Mouse (Mus musculus) stomach, postnatal 0 days (tissue): ENCODE results near the gene Ssbp4. TPM values are rescaled to one million over a fixed set of nuclear protein-coding genes. Genes with fewer than 3 reads are reported as not detected.

ENCODE experiments used
- ATAC-seq: fragments of 200-750 bp; cut with Nextera tagmentation; 2 replicates; pipeline ENCODE4 v1.8.0; 2017; ENCODE audit not compliant: low FRiP score, low TSS enrichment
- DNase-seq: peaks from one replicate; pipeline ENCODE4 v3.0.0-alpha.2; 2016; ENCODE audit warnings: low spot score
- H3K27ac ChIP-seq: fragments of 300-500 bp; sonication (generic); replicated peaks from 2 replicates; pipeline ENCODE4 v1.5.1; 2014; ENCODE audit warnings: mild to moderate bottlenecking, control low read depth
- H3K27me3 ChIP-seq: fragments of 300-500 bp; sonication (generic); 2 replicates; pipeline ENCODE4 v1.6.1; 2014; ENCODE audit warnings: low read length; ENCODE audit not compliant: control insufficient read depth, insufficient read depth
- H3K36me3 ChIP-seq: fragments of 300-500 bp; sonication (generic); 2 replicates; pipeline ENCODE4 v1.6.1; 2014; ENCODE audit warnings: low read length, mixed read lengths; ENCODE audit not compliant: control insufficient read depth, insufficient read depth
- H3K4me1 ChIP-seq: fragments of 300-500 bp; sonication (generic); replicated peaks from 2 replicates; pipeline ENCODE4 v1.6.1; 2014; ENCODE audit warnings: antibody characterized with exemption; ENCODE audit not compliant: control insufficient read depth, insufficient read depth
- H3K4me2 ChIP-seq: fragments of 300-500 bp; sonication (generic); replicated peaks from 2 replicates; pipeline ENCODE4 v1.6.1; 2014; ENCODE audit warnings: low read depth, mild to moderate bottlenecking, control low read depth, moderate library complexity
- H3K4me3 ChIP-seq: fragments of 300-500 bp; sonication (generic); 2 replicates; pipeline ENCODE4 v1.5.1; 2014; ENCODE audit warnings: low read depth, low read length, control low read depth
- H3K9ac ChIP-seq: fragments of 300-500 bp; sonication (generic); 2 replicates; pipeline ENCODE4 v1.6.1; 2014; ENCODE audit warnings: mild to moderate bottlenecking, low read length, control low read depth, mixed read lengths
- H3K9me3 ChIP-seq: fragments of 300-500 bp; sonication (generic); 2 replicates; pipeline ENCODE4 v1.6.1; 2016; ENCODE audit warnings: low read length; ENCODE audit not compliant: control insufficient read depth
- CTCF ChIP-seq: IDR thresholded peaks from 2 replicates; pipeline ENCODE4 v1.5.1; 2016; ENCODE audit warnings: antibody characterized with exemption, low read depth, mild to moderate bottlenecking, moderate library complexity
- EP300 ChIP-seq: optimal IDR thresholded peaks from 2 replicates; pipeline ENCODE3; 2016; ENCODE audit warnings: antibody characterized with exemption
- WGBS: fragments of 180-500 bp; shearing (Covaris S2); extraction: QIAGEN DNeasy Blood & Tissue Kit; methylation state at CpG from one replicate; pipeline ENCODE4 v1.1.7; 2014; 5-methylcytosine and 5-hydroxymethylcytosine counted together
- polyA plus RNA-seq: library from polyadenylated mRNA; unstranded; fragments of >200 nt; fragmentation: Nextera tagmentation; extraction: Ambion mirVana; gene quantifications from 2 replicates; pipeline ENCODE4 v1.2.1, GENCODE M21; 2015

The Ssbp4 gene
- polyA plus RNA-seq, 1 experiment from 2014 or later = 66.7 TPM

- Histone ChIP-seq H3K27me3 (no peaks in the 10 kb centered on the region), H3K36me3 (no peaks in the 10 kb centered on the region), H3K9ac (no peak overlapping the region), H3K27ac (no peak overlapping the region), H3K4me3 (no peak overlapping the region), H3K4me2 (no peak overlapping the region), H3K9me3 (no peaks in the 10 kb centered on the region), H3K4me1 (0 out of 2 replicates have a peak, but pooled peaks cover 3% of the 10 kb centered on the region)
- TF ChIP-seq CTCF = no peak
- TF ChIP-seq EP300 = no peak
- ATAC-seq (no peak), DNase-seq (no peak)
- 62% methylated on average over 8 of the region's 8 CpGs for WGBS
These were observed 28.2 kb upstream of the Ssbp4 start for GRCm38 (mm10) chr8:70636838-70637237.

- Histone ChIP-seq H3K36me3 (no peaks in the 10 kb centered on the region), H3K4me3 (no peak overlapping the region), H3K27me3 (no peaks in the 10 kb centered on the region), H3K9ac (no peak overlapping the region), H3K9me3 (no peaks in the 10 kb centered on the region), H3K27ac (no peak overlapping the region), H3K4me2 (no peak overlapping the region), H3K4me1 (0 out of 2 replicates have a peak, but pooled peaks cover 3% of the 10 kb centered on the region)
- no peak for ATAC-seq
- DNase-seq = no peak
- 71% methylated on average over 6 of the region's 6 CpGs for WGBS
- TF ChIP-seq EP300 (no peak), CTCF (no peak)
These were observed 26.9 kb upstream of the Ssbp4 start for GRCm38 (mm10) chr8:70635527-70635926.

DNA sequence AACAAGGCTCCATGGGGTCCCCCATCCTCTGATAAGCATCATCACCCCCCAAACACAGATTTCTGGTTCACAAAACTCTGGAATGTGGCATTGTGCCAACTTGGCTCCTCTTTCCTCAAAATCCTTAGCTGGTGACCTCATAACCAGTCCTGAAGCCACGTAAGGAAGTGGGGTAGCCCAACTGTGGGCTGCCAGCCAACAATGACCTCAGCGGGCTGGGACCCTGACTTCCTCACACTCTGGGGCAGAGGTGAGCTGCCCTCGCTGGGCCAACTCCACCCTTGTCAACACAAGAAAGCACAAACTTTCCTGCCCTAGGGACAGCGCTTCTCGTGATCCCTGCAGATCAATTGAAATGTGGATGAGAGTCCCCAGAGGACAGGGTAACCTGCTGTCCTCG is 25.4 kb upstream of the Ssbp4 start:
- WGBS = 36% methylated on average over 6 of the region's 6 CpGs
- H3K4me2 ChIP-seq = no peak overlapping the region
- ATAC-seq = peak; percentile 36

GRCm38 (mm10) chr8:70632346-70632892 is 23.7 kb upstream of the Ssbp4 start, which contains the start of gene Gdf15:
Gene Gdf15, minus strand, starts transcription at chr8:70632456.
- H3K36me3 ChIP-seq = no peaks in the 10 kb centered on the region
- peaks cover 10% of the 10 kb centered on the region; the same call in 1 of the 2 replicates for H3K4me1 ChIP-seq
- H3K4me3 ChIP-seq = no peak within 1 kb of the TSS
- WGBS = 69% methylated on average over 6 of the region's 6 CpGs
- ATAC-seq (no peak), DNase-seq (no peak)
- H3K27ac ChIP-seq = no peak within 1 kb of the TSS
- peak within 1 kb of the TSS; percentile 17; the same call in 1 of the 2 replicates for H3K4me2 ChIP-seq
- TF ChIP-seq CTCF (no peak), EP300 (no peak)
- no peaks in the 10 kb centered on the region for H3K9me3 ChIP-seq
- H3K27me3 ChIP-seq = no peaks in the 10 kb centered on the region
- H3K9ac ChIP-seq = peak within 1 kb of the TSS; percentile 35

More for the DNA sequence above, 25.4 kb upstream of the Ssbp4 start:
- H3K4me3 ChIP-seq = no peak overlapping the region
- H3K9me3 ChIP-seq = no peaks in the 10 kb centered on the region
- H3K4me1 ChIP-seq = peaks cover 10% of the 10 kb centered on the region; the same call in 1 of the 2 replicates
- TF ChIP-seq EP300 (no peak), CTCF (no peak)
- H3K9ac ChIP-seq = no peak overlapping the region
- peak; percentile 72 for DNase-seq
- H3K36me3 ChIP-seq = no peaks in the 10 kb centered on the region
- no peak overlapping the region for H3K27ac ChIP-seq
- H3K27me3 ChIP-seq = no peaks in the 10 kb centered on the region

- no peaks in the 10 kb centered on the region for H3K9me3 ChIP-seq
- H3K36me3 ChIP-seq = no peaks in the 10 kb centered on the region
- no peak overlapping the region for H3K4me3 ChIP-seq
- ATAC-seq (no peak), DNase-seq (peak; percentile 63)
- WGBS = 19% methylated on average over 23 of the region's 24 CpGs
- H3K27me3 ChIP-seq = no peaks in the 10 kb centered on the region
- peaks cover 10% of the 10 kb centered on the region; the same call in 1 of the 2 replicates for H3K4me1 ChIP-seq
- peak overlapping the region; percentile 17; the same call in 1 of the 2 replicates for H3K4me2 ChIP-seq
- peak overlapping the region; percentile 35; the same call in 1 of the 2 replicates for H3K9ac ChIP-seq
- TF ChIP-seq EP300 (no peak), CTCF (no peak)
- no peak overlapping the region for H3K27ac ChIP-seq
These were observed 22.8 kb upstream of the Ssbp4 start for GRCm38 (mm10) chr8:70631436-70631835.
